Mouse (Mus musculus) E14TG2a.4 (cell line): ENCODE results near the gene Prdx2.

ENCODE experiments used
- H3K27me3 ChIP-seq: 2 replicates; pipeline ENCODE4 v1.6.1; 2014; ENCODE audit warnings: low read length, control low read depth; ENCODE audit not compliant: insufficient read depth
- H3K36me3 ChIP-seq: 2 replicates; pipeline ENCODE4 v1.6.1; 2014; ENCODE audit warnings: low read length, control low read depth; ENCODE audit not compliant: insufficient read depth
- H3K4me1 ChIP-seq: replicated peaks from 2 replicates; pipeline ENCODE4 v1.6.1; 2014; ENCODE audit warnings: low read depth, low read length, control low read depth
- H3K4me3 ChIP-seq: replicated peaks from 2 replicates; pipeline ENCODE4 v1.5.1; 2014; ENCODE audit warnings: mild to moderate bottlenecking, low read length
- H3K9me3 ChIP-seq: 2 replicates; pipeline ENCODE4 v1.6.1; 2014; ENCODE audit warnings: low read length, control low read depth
- CTCF ChIP-seq: conservative IDR thresholded peaks from 2 replicates; pipeline ENCODE4 v1.5.1; 2014; ENCODE audit warnings: low read length
- NANOG ChIP-seq: IDR thresholded peaks from 2 replicates; pipeline ENCODE4 v1.6.1; 2014; ENCODE audit warnings: borderline replicate concordance, low read length, mixed read lengths
- POU5F1 ChIP-seq: IDR thresholded peaks from 2 replicates; pipeline ENCODE4 v1.6.1; 2014; ENCODE audit warnings: low read length, borderline replicate concordance

The Prdx2 gene

GRCm38 (mm10) chr8:84965731-84966291 is 3.6 kb upstream of the Prdx2 start:
- H3K4me1 ChIP-seq = peaks cover 45% of the 10 kb centered on the region
- no peak for TF ChIP-seq NANOG
- no peak for TF ChIP-seq CTCF
- TF ChIP-seq POU5F1 = no peak
- H3K27me3 ChIP-seq = no peaks in the 10 kb centered on the region
- peak overlapping the region; percentile 92 for H3K4me3 ChIP-seq
- no peaks in the 10 kb centered on the region for H3K9me3 ChIP-seq
- peaks cover 44% of the 10 kb centered on the region for H3K36me3 ChIP-seq

GRCm38 (mm10) chr8:84966603-84967002 is 2.8 kb upstream of the Prdx2 start:
- H3K4me3 ChIP-seq = no peak overlapping the region; the same call in 1 of the 2 replicates
- H3K36me3 ChIP-seq = peaks cover 44% of the 10 kb centered on the region
- H3K9me3 ChIP-seq = no peaks in the 10 kb centered on the region
- no peak for TF ChIP-seq NANOG
- TF ChIP-seq POU5F1 = no peak
- no peak for TF ChIP-seq CTCF
- H3K4me1 ChIP-seq = peaks cover 52% of the 10 kb centered on the region
- no peaks in the 10 kb centered on the region for H3K27me3 ChIP-seq

GRCm38 (mm10) chr8:84967532-84968304 is 1.7 kb upstream of the Prdx2 start:
- Histone ChIP-seq H3K4me1 (peaks cover 55% of the 10 kb centered on the region), H3K9me3 (no peaks in the 10 kb centered on the region), H3K4me3 (peak overlapping the region; percentile 86; the same call in 1 of the 2 replicates), H3K36me3 (peaks cover 44% of the 10 kb centered on the region), H3K27me3 (no peaks in the 10 kb centered on the region)
- TF ChIP-seq NANOG (no peak), CTCF (no peak), POU5F1 (no peak)

- H3K4me1 ChIP-seq = peaks cover 59% of the 10 kb centered on the region
- H3K9me3 ChIP-seq = no peaks in the 10 kb centered on the region
- H3K36me3 ChIP-seq = peaks cover 47% of the 10 kb centered on the region
- TF ChIP-seq CTCF (no peak), POU5F1 (no peak), NANOG (no peak)
- H3K27me3 ChIP-seq = no peaks in the 10 kb centered on the region
- peak overlapping the region; percentile 86 for H3K4me3 ChIP-seq
Measured at GRCm38 (mm10) chr8:84968650-84969049, 737 bp upstream of the Prdx2 start.

GRCm38 (mm10) chr8:84970135-84970790 is 876 bp downstream of the Prdx2 start:
- peaks cover 67% of the 10 kb centered on the region for H3K4me1 ChIP-seq
- peaks cover 46% of the 10 kb centered on the region for H3K36me3 ChIP-seq
- no peaks in the 10 kb centered on the region for H3K9me3 ChIP-seq
- H3K27me3 ChIP-seq = no peaks in the 10 kb centered on the region
- TF ChIP-seq CTCF = no peak
- TF ChIP-seq POU5F1 = no peak
- TF ChIP-seq NANOG = no peak
- H3K4me3 ChIP-seq = peak overlapping the region; percentile 86

- TF ChIP-seq NANOG (no peak), CTCF (no peak), POU5F1 (no peak)
- Histone ChIP-seq H3K36me3 (peaks cover 46% of the 10 kb centered on the region), H3K4me3 (peak overlapping the region; percentile 86), H3K9me3 (no peaks in the 10 kb centered on the region), H3K4me1 (peaks cover 73% of the 10 kb centered on the region), H3K27me3 (no peaks in the 10 kb centered on the region)
Measured at GRCm38 (mm10) chr8:84970913-84971312, 1.5 kb downstream of the Prdx2 start.

GRCm38 (mm10) chr8:84973079-84973478 is 3.7 kb downstream of the Prdx2 start:
- Histone ChIP-seq H3K4me1 (peaks cover 55% of the 10 kb centered on the region), H3K4me3 (no peak overlapping the region), H3K36me3 (peaks cover 45% of the 10 kb centered on the region), H3K27me3 (no peaks in the 10 kb centered on the region), H3K9me3 (no peaks in the 10 kb centered on the region)
- TF ChIP-seq CTCF = no peak
- no peak for TF ChIP-seq NANOG
- no peak for TF ChIP-seq POU5F1

GRCm38 (mm10) chr8:84973803-84974542 is 4.6 kb downstream of the Prdx2 start:
- Histone ChIP-seq H3K9me3 (no peaks in the 10 kb centered on the region), H3K4me3 (no peak overlapping the region), H3K4me1 (peaks cover 50% of the 10 kb centered on the region), H3K36me3 (peaks cover 45% of the 10 kb centered on the region), H3K27me3 (no peaks in the 10 kb centered on the region)
- TF ChIP-seq NANOG (no peak), CTCF (peak; percentile 55)
